Mouse (Mus musculus): Measurements from ENCODE around the gene Fam174b. TPM values are rescaled to one million over a fixed set of nuclear protein-coding genes. Genes with fewer than 3 reads are reported as not detected.
A peak's percentile ranks its signal among the peaks of the same experiment; 100 is the strongest.

The Fam174b gene
- total RNA-seq, 2 experiments from 2014 or later, result 0.68 TPM; not detected in 1

DNA sequence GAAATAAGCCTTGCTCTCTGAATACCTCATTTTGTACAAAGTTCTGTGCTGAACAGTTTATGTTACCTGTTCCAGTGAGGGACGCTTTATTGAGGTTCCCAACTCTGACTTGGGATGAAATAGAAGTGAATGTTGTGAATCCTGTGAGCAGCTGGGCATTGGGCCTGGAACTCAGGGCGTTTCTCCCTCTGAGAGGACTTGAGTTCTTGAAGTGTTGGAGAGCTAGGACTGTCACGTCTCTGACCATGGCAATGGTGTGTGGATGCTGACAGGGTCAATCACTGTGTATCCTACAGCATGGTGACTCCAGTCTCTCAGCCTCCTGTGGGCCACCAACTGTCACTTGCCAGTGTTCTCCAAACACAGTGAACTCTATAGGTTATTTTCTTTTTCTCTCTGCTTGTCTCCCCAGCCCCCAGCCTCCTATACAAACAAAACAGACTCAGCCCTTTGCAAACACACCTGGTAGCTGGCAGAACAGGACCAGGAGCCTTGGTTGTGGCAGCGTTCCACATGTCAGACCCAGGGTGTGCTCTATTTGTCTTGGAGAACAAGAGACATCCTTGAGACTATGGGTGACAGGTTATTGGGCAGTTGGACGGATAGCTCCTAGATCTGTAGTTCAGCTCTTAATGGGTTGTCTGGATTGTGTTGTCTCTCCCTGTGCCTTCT, 8.5 kb downstream of the Fam174b start:
- ATAC-seq (replicated peaks; ENCODE audit: low FRiP score, poor library complexity, severe bottlenecking), result no peak

DNA sequence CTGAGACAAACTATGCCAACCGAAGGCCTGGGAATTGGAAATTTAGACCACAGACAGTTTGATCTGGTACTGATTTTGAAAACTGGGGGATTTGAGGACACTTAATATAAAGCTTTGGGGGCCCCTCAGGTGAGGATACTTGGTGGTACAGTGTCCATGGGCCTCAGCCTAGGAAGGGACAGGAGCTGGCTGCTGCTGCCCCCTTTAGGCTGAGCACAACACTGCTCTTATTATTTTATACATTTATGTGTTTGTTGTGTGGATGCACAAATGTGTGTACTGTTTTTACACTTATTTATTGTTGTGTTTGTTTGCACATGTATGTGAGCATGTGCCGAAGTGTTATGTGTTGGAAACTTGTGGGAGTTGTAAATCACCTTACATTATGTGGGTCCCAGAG, 9.2 kb downstream of the Fam174b start:
- no peak for ATAC-seq (replicated peaks; ENCODE audit: low FRiP score, poor library complexity, severe bottlenecking)

DNA sequence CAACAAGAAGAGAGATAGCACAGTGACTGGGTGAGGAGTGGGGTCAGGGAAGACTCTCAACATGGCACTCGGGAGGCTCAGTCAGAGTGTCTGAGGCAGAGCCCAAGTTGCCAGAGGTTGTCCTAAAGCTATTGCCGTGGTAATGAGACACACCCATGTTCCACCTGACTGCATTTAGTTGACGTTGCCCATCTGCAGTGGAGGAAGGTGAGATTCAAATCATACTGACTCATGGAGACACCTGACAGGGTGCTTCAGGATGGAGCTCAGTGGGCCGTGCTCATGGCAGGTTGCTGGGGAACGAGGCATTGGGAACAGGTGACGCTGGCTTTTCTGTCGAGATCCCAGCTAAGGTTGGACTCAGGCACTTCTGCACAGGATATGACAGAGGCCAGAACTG, 9.9 kb downstream of the Fam174b start:
- no peak for ATAC-seq (replicated peaks; ENCODE audit: low FRiP score, poor library complexity, severe bottlenecking)

DNA sequence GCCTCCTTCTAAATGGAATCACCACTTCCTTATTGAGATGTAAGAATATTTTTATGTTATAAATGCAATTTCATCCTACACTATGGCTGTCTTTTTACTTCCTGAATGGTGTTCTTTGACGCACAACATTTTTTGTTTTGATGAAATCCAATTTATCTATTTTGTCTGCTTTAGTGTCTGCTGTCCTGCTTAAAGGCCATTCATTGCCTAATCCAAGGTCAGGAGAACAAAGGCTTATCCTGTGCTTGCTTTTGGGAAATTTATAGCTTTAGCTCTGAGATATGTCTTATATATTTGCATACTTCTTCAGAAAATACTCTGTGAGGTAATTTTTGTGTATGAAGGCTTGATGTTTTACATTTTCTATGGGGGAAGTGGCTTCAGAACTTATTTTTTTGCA, 13.5 kb downstream of the Fam174b start:
- no peak for ATAC-seq (replicated peaks; ENCODE audit: low FRiP score, poor library complexity, severe bottlenecking)

DNA sequence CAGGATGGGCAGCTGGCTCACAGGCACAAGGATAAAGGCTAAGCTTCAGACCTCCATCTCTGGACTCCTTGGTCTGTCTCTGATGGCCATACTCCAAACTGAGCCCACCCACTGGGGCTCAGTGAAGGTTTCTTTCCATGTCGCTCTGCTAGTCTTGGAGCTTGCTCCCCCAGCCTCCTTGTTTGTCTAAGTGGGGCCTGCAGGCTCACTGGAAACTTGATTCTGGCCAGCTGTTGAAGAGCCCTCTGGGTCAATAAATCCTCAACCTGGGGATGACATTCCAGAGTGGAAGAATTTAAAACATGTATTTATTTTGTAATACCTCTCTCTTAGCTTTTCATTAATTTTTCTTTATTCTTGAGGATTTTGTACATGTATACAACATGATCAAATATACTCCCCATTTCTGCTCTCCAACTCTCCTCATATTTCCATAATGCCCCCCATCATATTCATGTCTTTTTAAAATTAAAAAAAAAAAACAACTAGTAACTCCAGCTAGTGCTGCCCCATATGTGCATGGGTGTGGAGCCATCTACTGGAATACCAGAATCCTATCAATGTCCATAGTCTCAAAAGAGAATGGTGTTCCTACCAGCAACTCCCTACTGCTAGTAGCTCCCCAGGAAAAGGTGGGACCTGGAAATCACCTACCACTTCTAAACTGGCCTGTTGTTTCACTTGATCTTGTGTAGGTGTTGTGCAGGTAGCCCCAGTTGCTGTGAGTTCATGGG, 15.4 kb downstream of the Fam174b start:
- ATAC-seq (replicated peaks; ENCODE audit: low FRiP score, poor library complexity, severe bottlenecking), result no peak

DNA sequence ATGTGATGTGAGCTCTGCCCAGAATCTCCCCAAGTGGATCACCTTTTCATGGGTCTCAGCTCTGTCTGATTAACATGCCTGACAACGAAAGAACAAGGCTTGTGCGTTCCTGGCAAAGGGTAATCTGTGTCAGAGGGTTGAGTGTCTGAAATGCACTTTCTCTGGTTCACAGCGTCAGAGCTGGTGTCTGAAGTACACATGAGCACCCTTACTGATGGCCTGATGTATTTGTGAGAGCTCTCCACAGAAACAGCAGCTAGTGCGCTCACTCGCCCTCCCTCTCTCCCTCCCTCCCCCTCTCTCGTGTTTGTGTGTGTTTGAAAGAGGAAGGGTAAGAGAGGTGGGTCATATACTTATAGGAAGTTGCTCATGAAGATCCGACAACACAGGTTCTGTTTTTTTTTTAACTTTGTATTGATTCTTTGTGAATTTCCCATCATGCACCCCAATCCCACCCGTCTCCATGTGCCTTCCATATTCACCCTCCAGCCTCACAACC, 21.6 kb downstream of the Fam174b start:
- no peak for ATAC-seq (replicated peaks; ENCODE audit: low FRiP score, poor library complexity, severe bottlenecking)

DNA sequence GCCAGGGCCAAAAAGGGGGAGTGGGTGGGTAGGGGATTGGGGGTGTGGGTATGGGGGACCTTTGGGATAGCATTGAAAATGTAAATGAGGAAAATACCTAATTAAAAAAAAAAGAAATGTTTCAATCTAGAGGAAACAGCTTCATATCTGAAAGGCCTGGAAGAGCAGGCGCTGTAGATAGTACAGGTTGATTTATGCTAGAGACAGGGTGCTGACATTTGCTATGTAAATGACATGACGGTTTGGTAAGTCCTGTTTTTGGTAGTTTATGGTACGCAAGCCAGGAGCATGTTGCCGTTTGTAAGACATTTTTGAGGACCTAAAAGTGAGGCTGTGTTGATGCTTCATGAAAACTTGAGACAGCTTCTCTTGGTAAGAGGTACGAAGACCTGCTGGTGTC, 24.6 kb downstream of the Fam174b start:
- no peak for ATAC-seq (replicated peaks; ENCODE audit: low FRiP score, poor library complexity, severe bottlenecking)

DNA sequence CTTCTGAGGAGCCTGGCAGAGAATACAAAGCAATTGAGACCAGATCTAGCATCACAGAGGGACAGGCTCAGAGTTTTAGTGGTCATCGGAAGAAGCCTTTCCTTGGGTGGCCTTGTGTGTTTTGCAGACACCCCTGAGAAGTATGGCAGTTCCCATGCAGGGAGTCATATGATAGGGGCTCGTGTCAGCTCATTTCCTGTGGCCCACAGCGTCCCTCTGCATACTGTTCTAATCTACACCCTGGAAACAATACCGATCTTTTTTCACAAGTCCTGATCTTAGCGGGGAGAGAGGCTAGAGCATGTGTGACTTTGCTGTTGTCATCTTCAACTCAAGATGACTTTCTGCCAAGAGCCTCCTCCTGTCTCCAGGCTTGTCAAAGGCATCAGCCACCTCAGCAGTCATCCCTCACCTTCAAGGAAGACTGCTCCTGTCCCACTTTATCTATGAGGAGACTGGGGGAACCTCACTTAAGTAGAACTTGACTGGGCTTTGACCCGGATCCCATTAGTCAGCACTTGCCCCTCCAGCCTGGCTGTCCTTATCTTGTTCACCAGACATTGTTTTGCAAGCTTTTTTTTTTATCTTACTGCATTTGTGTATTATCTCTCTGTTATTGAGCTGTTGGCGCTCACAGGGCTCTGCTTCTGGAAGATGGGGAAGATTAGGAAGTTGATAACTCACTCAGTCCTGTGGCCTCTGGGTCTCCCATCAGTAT, 25.2 kb downstream of the Fam174b start:
- ATAC-seq (replicated peaks; ENCODE audit: low FRiP score, poor library complexity, severe bottlenecking), result peak; percentile 43; the same call in 1 of the 2 replicates

DNA sequence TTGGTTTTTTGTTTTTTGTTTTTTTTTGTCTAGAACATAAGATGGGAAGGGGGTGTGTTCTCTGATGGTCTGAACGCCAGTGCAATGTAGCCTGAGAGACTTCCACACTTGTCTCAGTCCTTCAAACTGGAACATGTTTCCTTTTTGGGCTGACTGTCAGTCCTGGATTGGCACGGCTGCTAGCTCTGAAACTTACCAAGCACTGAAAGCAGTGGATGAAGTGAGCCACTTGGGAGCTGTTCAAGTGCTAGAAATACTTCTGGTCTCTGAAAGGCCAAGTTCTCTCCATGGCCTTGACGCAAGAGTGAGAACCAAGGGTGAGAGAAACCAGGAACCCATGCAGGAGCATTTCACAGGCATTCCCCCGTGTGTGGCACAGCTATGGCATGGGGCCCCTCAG, 29.1 kb downstream of the Fam174b start:
- ATAC-seq (replicated peaks; ENCODE audit: low FRiP score, poor library complexity, severe bottlenecking), result no peak

DNA sequence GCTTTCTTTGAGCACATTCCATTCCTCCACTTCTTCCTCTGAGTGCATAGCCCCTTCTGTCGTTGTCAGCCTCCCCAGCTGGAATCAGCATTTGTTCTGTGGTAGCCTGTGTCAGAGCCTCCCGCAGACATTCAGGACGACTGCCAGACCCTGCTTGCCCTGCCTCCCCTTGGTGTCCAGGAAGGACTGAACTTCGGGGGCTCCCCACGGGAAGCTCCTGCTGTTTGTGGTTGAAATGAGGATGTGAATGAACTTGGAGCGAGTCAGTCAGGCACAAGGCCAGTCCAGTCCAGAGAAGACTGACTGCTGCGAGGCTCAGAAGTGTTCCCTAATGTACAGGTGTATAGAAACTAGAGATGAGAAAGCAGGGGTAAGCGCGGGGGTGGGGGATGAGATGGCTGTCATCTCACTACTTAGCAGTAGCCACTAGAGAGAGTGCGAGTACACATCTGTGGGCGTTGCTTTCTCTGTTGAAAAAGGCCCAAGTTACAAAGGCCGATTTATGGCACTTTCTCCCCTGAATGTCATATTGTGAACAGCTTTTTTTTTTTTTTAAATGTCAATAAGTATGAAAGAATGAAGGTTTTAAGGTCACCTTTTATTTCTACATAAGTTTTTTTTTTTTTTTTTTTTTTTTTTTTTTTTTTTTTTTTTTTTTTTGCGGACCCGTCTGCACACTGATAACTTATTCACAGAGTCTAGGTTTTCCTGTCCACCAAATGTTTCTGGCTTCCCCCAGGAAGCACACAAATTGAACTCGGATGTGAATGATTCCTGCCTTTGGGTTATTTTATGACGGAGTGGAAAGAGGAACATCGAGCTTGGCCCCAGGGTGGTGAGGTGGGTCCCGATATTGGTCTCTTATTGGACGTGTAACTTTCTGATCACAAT, 31.5 kb downstream of the Fam174b start:
- peak; percentile 71 for ATAC-seq (replicated peaks; ENCODE audit: low FRiP score, poor library complexity, severe bottlenecking)

DNA sequence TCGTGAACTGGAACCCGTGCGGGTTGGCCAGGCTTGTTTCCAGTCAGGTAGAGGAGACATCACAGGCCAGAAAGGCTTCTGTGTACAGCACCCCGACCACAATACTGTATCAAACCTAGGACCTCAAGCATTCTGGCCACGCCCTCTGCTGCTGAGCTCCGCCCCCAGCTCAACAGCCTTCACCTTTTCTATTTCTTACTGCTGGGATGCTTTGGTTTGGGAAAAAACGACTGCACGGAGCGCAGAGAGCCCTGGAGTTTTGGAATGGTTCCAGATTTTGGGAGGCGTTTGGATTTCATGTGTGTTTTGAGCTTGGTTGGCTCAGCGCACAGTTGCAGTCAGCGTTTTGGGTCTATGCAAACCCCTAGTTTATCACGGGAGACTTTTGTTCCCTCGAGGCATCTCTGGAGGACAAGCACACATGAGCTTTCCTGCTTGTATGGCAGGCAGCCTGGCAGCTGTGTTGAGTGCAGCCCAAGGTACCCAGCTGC, 32.2 kb downstream of the Fam174b start:
- ATAC-seq (replicated peaks; ENCODE audit: low FRiP score, poor library complexity, severe bottlenecking), result peak; percentile 82

DNA sequence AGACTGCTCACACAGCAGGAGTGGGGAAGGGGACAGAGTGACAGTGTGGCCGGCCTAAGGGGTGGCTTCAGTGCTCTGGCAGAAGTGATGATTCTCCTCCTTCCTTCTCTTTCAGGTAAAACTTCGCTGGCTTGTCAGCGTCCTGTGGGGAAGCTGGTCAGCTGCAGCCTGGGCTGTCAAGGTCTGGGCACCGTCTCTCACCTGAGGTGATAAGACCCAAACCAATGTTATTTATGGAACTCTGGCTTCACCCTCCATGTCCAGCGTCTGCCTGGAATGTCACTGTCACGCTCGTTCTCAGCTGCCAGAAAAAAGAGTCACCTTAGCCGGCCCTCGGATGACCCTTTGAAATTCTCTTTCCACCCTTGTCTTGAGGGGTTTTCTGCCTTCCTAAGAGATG, 34.7 kb downstream of the Fam174b start:
- no peak for ATAC-seq (replicated peaks; ENCODE audit: low FRiP score, poor library complexity, severe bottlenecking)

DNA sequence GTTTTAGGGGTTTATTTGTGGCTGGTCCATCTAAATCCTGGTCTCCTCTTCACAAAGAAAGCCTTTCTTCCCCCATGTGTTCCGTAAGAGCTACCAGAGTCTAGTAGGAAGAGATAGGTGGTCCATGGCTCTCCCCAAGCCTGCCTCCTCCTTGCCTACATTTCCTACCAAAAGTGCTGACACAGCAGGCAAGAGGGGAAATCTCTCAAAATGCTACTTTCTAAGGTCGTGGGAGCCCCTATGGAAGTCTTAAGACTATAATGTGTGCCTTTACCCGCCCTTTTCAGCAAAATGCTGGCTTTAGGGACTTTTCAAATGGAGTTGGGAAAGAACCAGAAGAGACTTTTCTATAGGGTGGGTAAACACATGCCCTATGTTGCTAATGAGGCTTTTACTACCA, 37.7 kb downstream of the Fam174b start:
- ATAC-seq (replicated peaks; ENCODE audit: low FRiP score, poor library complexity, severe bottlenecking), result no peak

DNA sequence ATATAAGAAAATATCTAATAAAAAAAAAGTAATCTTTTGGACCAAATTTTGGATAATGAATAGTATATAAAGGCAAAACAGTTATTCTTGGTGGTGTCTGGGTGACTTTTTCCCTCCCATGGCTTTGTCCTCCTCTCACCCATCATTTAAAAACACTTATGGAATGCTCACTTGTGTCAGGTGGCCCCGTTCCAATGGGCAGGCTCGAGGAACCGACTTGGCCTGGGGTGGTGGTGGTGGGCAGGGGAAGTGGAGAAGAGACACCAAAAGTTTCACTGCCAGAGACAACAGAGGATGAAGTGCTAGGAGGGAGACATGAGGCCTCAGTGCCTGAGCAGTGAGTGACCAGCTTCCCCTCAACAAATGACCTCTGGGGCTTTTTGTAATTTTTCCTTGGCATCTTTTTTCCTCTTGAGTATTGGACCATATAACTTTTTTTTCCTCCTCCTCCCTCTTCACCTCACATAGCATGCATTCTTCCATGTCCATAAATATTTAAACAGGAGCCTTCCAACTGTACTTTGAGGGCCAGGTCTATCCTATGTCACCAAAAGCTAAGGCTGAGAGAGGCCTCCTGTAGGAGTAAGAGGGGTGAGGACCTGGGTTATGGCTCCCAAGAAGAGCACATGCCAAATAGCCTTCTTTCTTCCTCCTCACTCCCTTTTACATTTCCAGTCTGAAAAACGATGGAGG, 44.8 kb downstream of the Fam174b start:
- ATAC-seq (replicated peaks; ENCODE audit: low FRiP score, poor library complexity, severe bottlenecking), result no peak

DNA sequence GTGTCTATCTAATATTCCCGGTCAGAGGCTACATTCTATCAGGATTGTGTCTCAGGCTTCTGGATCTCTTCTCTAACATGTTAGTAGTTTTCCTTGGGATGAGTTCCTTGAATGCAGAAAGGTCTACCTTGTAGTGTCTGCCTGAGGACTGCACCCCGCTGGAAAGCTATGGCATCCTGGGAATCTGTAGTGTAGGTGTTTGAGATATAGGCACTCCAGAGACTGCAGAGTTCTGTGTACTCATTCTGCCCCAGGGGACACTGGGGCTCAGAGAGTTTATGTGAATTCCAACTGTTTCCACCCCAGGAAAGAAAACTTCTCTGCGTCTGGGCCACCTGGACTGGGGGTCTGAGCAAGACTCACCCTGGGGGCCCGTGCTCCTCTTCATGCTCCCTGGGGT, 45.7 kb downstream of the Fam174b start:
- ATAC-seq (replicated peaks; ENCODE audit: low FRiP score, poor library complexity, severe bottlenecking), result no peak

DNA sequence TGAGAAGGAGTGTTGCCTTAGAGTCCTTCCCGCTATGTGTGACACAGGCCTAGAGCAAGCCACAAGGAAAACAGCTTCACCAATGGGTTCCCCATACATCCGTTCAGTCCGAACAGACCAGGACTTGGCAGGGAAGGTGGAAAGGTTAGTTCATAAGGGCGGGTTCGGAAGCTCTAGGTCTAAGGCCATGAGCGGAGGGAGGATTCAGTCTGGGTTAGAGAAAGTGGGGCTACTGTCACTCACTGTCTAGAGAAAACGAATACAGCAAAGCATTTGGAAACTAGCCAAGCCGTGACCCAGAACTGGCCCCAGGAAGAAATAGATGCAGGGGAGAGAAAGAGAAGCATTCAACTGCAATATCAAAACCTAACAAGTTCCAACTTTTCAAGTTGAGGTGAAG, 47.4 kb downstream of the Fam174b start:
- ATAC-seq (replicated peaks; ENCODE audit: low FRiP score, poor library complexity, severe bottlenecking), result no peak

DNA sequence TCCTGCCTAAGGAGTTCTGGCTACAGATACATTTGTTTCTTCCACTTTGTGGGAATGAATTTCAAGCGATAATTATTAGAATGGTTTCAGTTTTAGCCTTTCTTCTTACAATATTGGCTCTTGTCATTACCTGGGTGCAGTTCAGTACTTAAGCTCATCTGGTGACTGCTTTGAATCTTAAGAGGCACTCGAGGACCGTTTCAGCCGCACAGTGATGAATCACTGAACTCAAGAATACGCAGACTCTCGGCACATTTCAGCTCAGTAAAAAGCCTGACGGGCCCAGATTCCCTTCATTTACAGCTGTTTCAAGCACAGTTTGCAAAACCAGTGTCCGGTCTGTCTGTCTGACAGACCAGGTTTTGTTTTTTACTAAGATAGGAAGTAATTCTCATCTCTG, 51.0 kb downstream of the Fam174b start:
- no peak for ATAC-seq (replicated peaks; ENCODE audit: low FRiP score, poor library complexity, severe bottlenecking)

DNA sequence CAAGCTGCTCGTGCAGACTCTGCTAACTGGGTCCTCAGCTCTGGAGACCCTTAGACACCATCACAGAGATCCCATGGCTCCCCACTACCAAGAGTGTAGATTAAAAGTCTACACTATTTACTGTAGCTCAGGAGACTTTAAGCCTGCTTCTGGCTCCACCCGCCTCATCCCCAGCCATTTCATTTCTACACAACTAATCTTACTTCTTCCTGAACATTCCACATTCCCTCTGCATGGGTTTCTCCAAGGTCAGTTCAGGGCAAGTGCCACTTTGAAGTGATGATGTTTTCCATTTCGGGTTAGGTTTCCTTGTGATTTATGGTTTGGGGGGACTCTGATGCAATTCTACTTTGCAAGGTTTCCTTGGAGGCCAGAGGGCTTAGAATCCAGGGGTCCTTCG, 52.1 kb downstream of the Fam174b start:
- ATAC-seq (replicated peaks; ENCODE audit: low FRiP score, poor library complexity, severe bottlenecking), result no peak

DNA sequence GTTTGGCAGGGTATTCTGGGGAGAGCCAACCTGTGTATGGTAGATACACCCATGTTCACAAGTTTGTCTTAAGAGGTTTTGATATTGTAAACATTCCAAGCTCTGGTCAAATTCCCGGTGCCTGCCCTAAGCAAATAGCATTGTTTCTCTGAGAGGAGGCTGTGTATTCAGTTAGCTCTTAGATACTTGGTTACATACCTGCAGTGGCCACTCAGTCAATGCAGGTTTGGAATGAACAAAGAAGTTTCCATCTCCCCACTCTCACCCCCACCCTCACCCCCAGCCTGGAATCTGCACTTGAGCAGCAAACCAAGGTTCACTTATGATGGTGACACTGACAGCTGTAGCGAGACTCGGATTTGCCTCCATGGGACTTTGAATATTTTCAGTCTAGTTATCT, 52.5 kb downstream of the Fam174b start:
- no peak for ATAC-seq (replicated peaks; ENCODE audit: low FRiP score, poor library complexity, severe bottlenecking)
